ENCODE assay signal across 8 mouse cellular contexts in genomic region chr7:125560146-125560785, GRCm38 (mm10). TPM values are rescaled to one million over a fixed set of nuclear protein-coding genes. Genes with fewer than 3 reads are reported as not detected.
DNase-seq lines count a peak whose midpoint lies in the region; ATAC-seq and TF ChIP-seq lines count a peak whose summit lies in the region.

No protein-coding gene starts in this region.

- H3K4me1 ChIP-seq in forebrain, embryonic 15.5 days, result no peaks in the 10 kb centered on the region

- DNase-seq in kidney, adult 11 months, result peak; percentile 59
- DNase-seq in kidney, postnatal 14 days, result no peak
- DNase-seq in MN1 (ENCODE audit: low spot score), result peak; percentile 51
- peak; percentile 25 for DNase-seq in brain, embryonic 14.5 days (ENCODE audit: low read depth)
- DNase-seq in lung, adult 18-20 months, result peak; percentile 89 to 94
- no peak for DNase-seq in layer of hippocampus, adult 2 months (ENCODE audit: low spot score in 2 of 2)
- no peak for DNase-seq in left cerebral cortex, adult 9 months (ENCODE audit: low spot score in 2 of 2)

- no peak for TF ChIP-seq CTCF in brain, embryonic 14.5 days (IDR thresholded peaks at IDR 0.05; ENCODE audit: borderline replicate concordance, extremely low read depth, insufficient read depth, insufficient read length)
- no peak for TF ChIP-seq CTCF in layer of hippocampus, adult 2 months (conservative IDR thresholded peaks at IDR 0.05)

- H3K9me3 ChIP-seq in forebrain, embryonic 15.5 days, result no peaks in the 10 kb centered on the region

- H3K27me3 ChIP-seq in forebrain, embryonic 15.5 days, result no peaks in the 10 kb centered on the region

- no peak for ATAC-seq in forebrain, embryonic 15.5 days (replicated peaks)

- no peak overlapping the region for H3K4me2 ChIP-seq in forebrain, embryonic 15.5 days (replicated peaks)

- WGBS in forebrain, embryonic 15.5 days, result 74% methylated on average over 7 of the region's 7 CpGs

- no peak overlapping the region for H3K9ac ChIP-seq in forebrain, embryonic 15.5 days (replicated peaks)

- H3K27ac ChIP-seq in layer of hippocampus, adult 2 months, result no peak overlapping the region
- no peak overlapping the region for H3K27ac ChIP-seq in forebrain, embryonic 15.5 days (replicated peaks)

- TF ChIP-seq POLR2A in brain, embryonic 14.5 days (IDR thresholded peaks at IDR 0.05; ENCODE audit: borderline replicate concordance, extremely low read depth, insufficient read depth, insufficient read length, poor library complexity, severe bottlenecking), result no peak

- H3K4me3 ChIP-seq in layer of hippocampus, adult 2 months, result no peak overlapping the region
- H3K4me3 ChIP-seq in forebrain, embryonic 15.5 days, result no peak overlapping the region

- H3K36me3 ChIP-seq in forebrain, embryonic 15.5 days, result no peaks in the 10 kb centered on the region

RNA-seq across cellular contexts. Expression of gene Il4ra, which starts 8.3 kb away (rescaled TPM):
- 4.2 and 6.3 TPM in 2 replicates for polyA plus RNA-seq in brain, embryonic 14.5 days (2012; rRNA removed)
- 1 to 10 TPM; 3.2 to 3.9 TPM for total RNA-seq in layer of hippocampus, adult 2 months (2021)
- polyA plus RNA-seq in forebrain, embryonic 15.5 days (2015; fragmentation: Nextera tagmentation; extraction: Ambion mirVana), result 2.1 and 2.2 TPM in 2 replicates

RNA-seq across cellular contexts. Expression of gene Il21r, which starts 43.0 kb away (rescaled TPM):
- 0.53 and 0.64 TPM in 2 replicates for polyA plus RNA-seq in brain, embryonic 14.5 days (2012; rRNA removed)
- total RNA-seq in layer of hippocampus, adult 2 months (2021), result under 1 TPM; 0.98 to 1.00 TPM
- polyA plus RNA-seq in forebrain, embryonic 15.5 days (2015; fragmentation: Nextera tagmentation; extraction: Ambion mirVana), result 0.15 and 0.17 TPM in 2 replicates

Comparison
In these comparisons a context has a peak if more than half of its experiments do, and no peak if none do; other contexts are left out.
1. DNase-seq: peak in kidney, adult 11 months (single experiment), MN1 (single experiment), brain, embryonic 14.5 days (single experiment) and lung, adult 18-20 months (2 of 2); none in kidney, postnatal 14 days (single experiment), layer of hippocampus, adult 2 months (0 of 2) and left cerebral cortex, adult 9 months (0 of 2).